Mouse (Mus musculus): Measurements from ENCODE around the gene Etl4. TPM values are rescaled to one million over a fixed set of nuclear protein-coding genes. Genes with fewer than 3 reads are reported as not detected.

Etl4 gene
- total RNA-seq, 1 experiment: 50.8 TPM

DNA sequence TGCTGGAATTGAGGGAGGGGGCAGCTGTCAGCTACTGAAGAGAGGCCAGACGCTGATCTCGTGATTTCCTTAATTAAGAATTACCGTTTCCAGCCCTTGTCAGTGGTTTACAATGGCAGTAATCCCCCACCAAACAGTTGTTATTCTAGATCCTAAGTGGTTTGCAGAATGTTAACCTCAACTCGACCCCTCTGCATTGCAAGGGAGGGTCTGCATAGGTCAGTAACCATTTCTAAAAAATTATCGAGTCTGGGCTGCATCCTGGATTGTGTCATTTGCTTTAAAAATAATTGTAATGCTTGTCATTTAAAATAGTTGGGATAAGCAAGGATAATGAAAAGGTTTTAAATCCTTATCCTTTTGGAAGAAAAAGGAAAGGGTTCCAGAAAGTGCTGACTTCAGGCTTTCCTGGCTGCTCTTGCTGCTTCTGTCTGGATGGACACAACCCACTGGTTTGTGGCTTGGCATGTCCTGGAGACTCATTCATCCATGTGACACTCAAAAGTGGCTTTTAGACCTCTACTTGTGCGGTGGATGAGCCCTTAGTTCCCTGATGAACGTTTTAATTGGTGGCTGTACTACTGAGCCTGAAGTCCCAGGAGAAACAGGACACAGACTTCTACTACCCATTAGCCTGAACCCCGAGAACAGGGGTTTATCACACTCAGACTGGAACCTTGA, 507.5 kb downstream of the Etl4 start:
- Histone ChIP-seq H3K36me3 (ENCODE audit: control insufficient read depth, insufficient read depth, low read length, poor library complexity, severe bottlenecking) (no peaks in the 10 kb centered on the region), H3K27ac (ENCODE audit: insufficient read depth, low read depth, low read length, poor library complexity, severe bottlenecking) (no peak overlapping the region), H3K4me3 (ENCODE audit: insufficient read depth in 1 of 2, low read depth in 1 of 2, low read length in 2 of 2, poor library complexity in 1 of 2, severe bottlenecking in 1 of 2) (no peak overlapping the region), H3K9me3 (ENCODE audit: control insufficient read depth, insufficient read depth, low read depth, low read length) (no peaks in the 10 kb centered on the region), H3K9ac (ENCODE audit: insufficient read depth, low read depth, low read length, poor library complexity, severe bottlenecking) (no peak overlapping the region), H3K4me1 (ENCODE audit: control insufficient read depth in 2 of 2, insufficient read depth in 2 of 2, low read length in 2 of 2, poor library complexity in 1 of 2) (no peaks in the 10 kb centered on the region)
- TF ChIP-seq ZNF384 (IDR thresholded peaks at IDR 0.05; ENCODE audit: low read depth, low read length): no peak
- peak; percentile 46; the same call in 1 of the 2 replicates for TF ChIP-seq MAFK (IDR thresholded peaks at IDR 0.05; ENCODE audit: insufficient read depth, low read depth, low read length)
- TF ChIP-seq ZC3H11A (IDR thresholded peaks at IDR 0.05; ENCODE audit: borderline replicate concordance, low read depth, low read length): no peak
- no peak for DNase-seq (ENCODE audit: low read depth, low spot score)
- in situ Hi-C loops (cut with MboI; ENCODE audit: low sequenced_read_pairs in 2 of 2, unreplicated experiment in 2 of 2): no loop called here

DNA sequence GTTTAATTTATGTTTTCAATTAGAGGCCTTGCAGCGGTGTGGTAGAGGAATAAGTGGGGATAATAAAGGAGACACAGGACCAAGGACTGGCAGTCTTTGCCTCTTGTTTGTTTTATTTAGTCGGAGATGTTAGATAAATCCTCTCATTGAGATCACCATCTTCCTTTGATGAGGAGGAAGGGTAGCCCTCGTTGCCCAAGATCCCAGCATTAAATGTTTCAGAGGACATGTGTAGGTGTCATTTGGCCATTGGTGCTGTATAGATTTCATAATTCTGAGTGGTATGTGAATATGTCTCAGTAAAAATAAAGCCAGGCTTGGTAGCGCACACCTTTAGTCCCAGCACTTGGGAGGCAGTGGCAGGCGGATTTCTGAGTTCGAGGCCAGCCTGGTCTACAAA, 508.4 kb downstream of the Etl4 start:
- H3K4me3 ChIP-seq (ENCODE audit: insufficient read depth in 1 of 2, low read depth in 1 of 2, low read length in 2 of 2, poor library complexity in 1 of 2, severe bottlenecking in 1 of 2): no peak overlapping the region
- no peaks in the 10 kb centered on the region for H3K9me3 ChIP-seq (ENCODE audit: control insufficient read depth, insufficient read depth, low read depth, low read length)
- no peaks in the 10 kb centered on the region for H3K36me3 ChIP-seq (ENCODE audit: control insufficient read depth, insufficient read depth, low read length, poor library complexity, severe bottlenecking)
- in situ Hi-C loops (cut with MboI; ENCODE audit: low sequenced_read_pairs in 2 of 2, unreplicated experiment in 2 of 2): no loop called here
- no peak for DNase-seq (ENCODE audit: low read depth, low spot score)
- no peaks in the 10 kb centered on the region for H3K4me1 ChIP-seq (ENCODE audit: control insufficient read depth in 2 of 2, insufficient read depth in 2 of 2, low read length in 2 of 2, poor library complexity in 1 of 2)
- H3K27ac ChIP-seq (ENCODE audit: insufficient read depth, low read depth, low read length, poor library complexity, severe bottlenecking): no peak overlapping the region
- TF ChIP-seq ZNF384 (IDR thresholded peaks at IDR 0.05; ENCODE audit: low read depth, low read length) (no peak), HCFC1 (IDR thresholded peaks at IDR 0.05; ENCODE audit: borderline replicate concordance, insufficient read depth, low read length) (no peak), MAFK (IDR thresholded peaks at IDR 0.05; ENCODE audit: insufficient read depth, low read depth, low read length) (no peak), ZC3H11A (IDR thresholded peaks at IDR 0.05; ENCODE audit: borderline replicate concordance, low read depth, low read length) (no peak), CHD2 (IDR thresholded peaks at IDR 0.05; ENCODE audit: low read depth, low read length) (no peak)
- H3K9ac ChIP-seq (ENCODE audit: insufficient read depth, low read depth, low read length, poor library complexity, severe bottlenecking): no peak overlapping the region

DNA sequence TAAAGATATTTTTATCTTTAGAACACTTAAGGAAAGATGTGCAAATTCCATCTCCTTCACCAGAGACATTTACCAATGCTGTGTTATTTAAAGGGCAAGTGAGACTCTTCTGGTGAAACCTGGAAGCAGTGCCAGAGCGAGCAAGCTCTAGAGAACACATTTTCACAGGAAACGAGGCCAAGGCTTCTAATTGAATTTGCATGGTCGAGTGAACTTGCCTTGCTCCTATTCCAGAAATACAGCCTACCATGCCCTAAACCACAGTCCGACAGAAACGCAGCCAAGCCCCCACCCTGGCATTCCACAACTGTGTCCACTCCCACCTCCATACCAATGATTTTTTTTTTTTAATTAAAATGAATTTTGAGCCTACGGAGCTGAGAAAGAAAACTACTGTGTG, 510.4 kb downstream of the Etl4 start:
- Histone ChIP-seq H3K4me3 (ENCODE audit: insufficient read depth in 1 of 2, low read depth in 1 of 2, low read length in 2 of 2, poor library complexity in 1 of 2, severe bottlenecking in 1 of 2) (no peak overlapping the region), H3K4me1 (ENCODE audit: control insufficient read depth in 2 of 2, insufficient read depth in 2 of 2, low read length in 2 of 2, poor library complexity in 1 of 2) (no peaks in the 10 kb centered on the region), H3K27ac (ENCODE audit: insufficient read depth, low read depth, low read length, poor library complexity, severe bottlenecking) (no peak overlapping the region), H3K9ac (ENCODE audit: insufficient read depth, low read depth, low read length, poor library complexity, severe bottlenecking) (no peak overlapping the region), H3K9me3 (ENCODE audit: control insufficient read depth, insufficient read depth, low read depth, low read length) (no peaks in the 10 kb centered on the region), H3K36me3 (ENCODE audit: control insufficient read depth, insufficient read depth, low read length, poor library complexity, severe bottlenecking) (no peaks in the 10 kb centered on the region)
- DNase-seq (ENCODE audit: low read depth, low spot score): no peak
- in situ Hi-C loops (cut with MboI; ENCODE audit: low sequenced_read_pairs in 2 of 2, unreplicated experiment in 2 of 2): no loop called here
- TF ChIP-seq CHD2 (IDR thresholded peaks at IDR 0.05; ENCODE audit: low read depth, low read length) (no peak), ZNF384 (IDR thresholded peaks at IDR 0.05; ENCODE audit: low read depth, low read length) (no peak), MAFK (IDR thresholded peaks at IDR 0.05; ENCODE audit: insufficient read depth, low read depth, low read length) (no peak), ZC3H11A (IDR thresholded peaks at IDR 0.05; ENCODE audit: borderline replicate concordance, low read depth, low read length) (no peak)

DNA sequence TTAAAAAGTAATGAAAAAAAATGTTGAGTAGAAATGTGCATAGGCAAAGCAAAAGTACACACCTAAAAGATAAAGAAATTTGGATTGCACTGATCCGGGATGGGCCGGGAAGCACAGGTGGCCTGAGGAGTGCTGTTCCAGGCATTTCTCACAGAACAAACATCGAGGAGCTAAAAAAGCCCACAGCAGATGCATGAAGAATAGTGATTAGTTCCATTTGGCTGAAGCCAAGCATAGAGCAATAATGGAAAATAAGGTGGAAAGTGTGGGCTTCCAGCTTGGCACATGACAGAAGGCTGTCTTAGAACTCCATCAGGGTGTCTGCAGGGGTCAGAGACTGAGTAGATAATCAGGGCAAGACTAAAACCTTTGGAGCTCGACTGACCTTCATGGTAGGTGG, 512.7 kb downstream of the Etl4 start:
- H3K27ac ChIP-seq (ENCODE audit: insufficient read depth, low read depth, low read length, poor library complexity, severe bottlenecking): no peak overlapping the region
- in situ Hi-C loops (cut with MboI; ENCODE audit: low sequenced_read_pairs in 2 of 2, unreplicated experiment in 2 of 2): no loop called here

DNA sequence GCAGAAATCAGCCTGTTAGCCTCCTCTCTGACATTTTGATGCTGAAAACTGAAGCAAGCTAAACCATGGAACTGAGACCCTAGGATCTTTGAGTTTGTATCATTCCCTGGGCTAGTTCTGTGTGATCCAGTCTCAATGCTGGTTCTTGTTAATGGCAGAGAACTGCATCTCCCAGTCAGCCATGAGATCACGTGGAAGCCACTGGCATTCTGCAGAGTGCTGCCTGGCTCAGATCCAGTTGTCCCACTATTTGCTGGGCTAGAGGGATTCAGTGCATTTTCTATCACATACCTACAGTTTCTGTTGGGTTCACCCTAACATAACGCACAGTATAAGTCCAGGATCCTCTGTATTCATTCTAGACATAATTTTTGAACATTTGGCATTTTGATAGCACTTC, 524.1 kb downstream of the Etl4 start:
- in situ Hi-C loops (cut with MboI; ENCODE audit: low sequenced_read_pairs in 2 of 2, unreplicated experiment in 2 of 2): no loop called here
- Histone ChIP-seq H3K9me3 (ENCODE audit: control insufficient read depth, insufficient read depth, low read depth, low read length) (no peaks in the 10 kb centered on the region), H3K27ac (ENCODE audit: insufficient read depth, low read depth, low read length, poor library complexity, severe bottlenecking) (no peak overlapping the region), H3K4me1 (ENCODE audit: control insufficient read depth in 2 of 2, insufficient read depth in 2 of 2, low read length in 2 of 2, poor library complexity in 1 of 2) (no peaks in the 10 kb centered on the region), H3K9ac (ENCODE audit: insufficient read depth, low read depth, low read length, poor library complexity, severe bottlenecking) (no peak overlapping the region), H3K4me3 (ENCODE audit: insufficient read depth in 1 of 2, low read depth in 1 of 2, low read length in 2 of 2, poor library complexity in 1 of 2, severe bottlenecking in 1 of 2) (no peak overlapping the region), H3K36me3 (ENCODE audit: control insufficient read depth, insufficient read depth, low read length, poor library complexity, severe bottlenecking) (no peaks in the 10 kb centered on the region)
- DNase-seq (ENCODE audit: low read depth, low spot score): no peak
- TF ChIP-seq MAFK (IDR thresholded peaks at IDR 0.05; ENCODE audit: insufficient read depth, low read depth, low read length) (no peak), HCFC1 (IDR thresholded peaks at IDR 0.05; ENCODE audit: borderline replicate concordance, insufficient read depth, low read length) (no peak), ZC3H11A (IDR thresholded peaks at IDR 0.05; ENCODE audit: borderline replicate concordance, low read depth, low read length) (no peak), CHD2 (IDR thresholded peaks at IDR 0.05; ENCODE audit: low read depth, low read length) (no peak), ZNF384 (IDR thresholded peaks at IDR 0.05; ENCODE audit: low read depth, low read length) (no peak)

More for the DNA sequence above, 512.7 kb downstream of the Etl4 start:
- Histone ChIP-seq H3K36me3 (ENCODE audit: control insufficient read depth, insufficient read depth, low read length, poor library complexity, severe bottlenecking) (no peaks in the 10 kb centered on the region), H3K9me3 (ENCODE audit: control insufficient read depth, insufficient read depth, low read depth, low read length) (no peaks in the 10 kb centered on the region), H3K9ac (ENCODE audit: insufficient read depth, low read depth, low read length, poor library complexity, severe bottlenecking) (no peak overlapping the region), H3K4me1 (ENCODE audit: control insufficient read depth in 2 of 2, insufficient read depth in 2 of 2, low read length in 2 of 2, poor library complexity in 1 of 2) (no peaks in the 10 kb centered on the region), H3K4me3 (ENCODE audit: insufficient read depth in 1 of 2, low read depth in 1 of 2, low read length in 2 of 2, poor library complexity in 1 of 2, severe bottlenecking in 1 of 2) (no peak overlapping the region)
- DNase-seq (ENCODE audit: low read depth, low spot score): no peak
- TF ChIP-seq ZC3H11A (IDR thresholded peaks at IDR 0.05; ENCODE audit: borderline replicate concordance, low read depth, low read length): no peak
- TF ChIP-seq MAFK (IDR thresholded peaks at IDR 0.05; ENCODE audit: insufficient read depth, low read depth, low read length): no peak
- no peak for TF ChIP-seq HCFC1 (IDR thresholded peaks at IDR 0.05; ENCODE audit: borderline replicate concordance, insufficient read depth, low read length)
- no peak for TF ChIP-seq ZNF384 (IDR thresholded peaks at IDR 0.05; ENCODE audit: low read depth, low read length)
- TF ChIP-seq CHD2 (IDR thresholded peaks at IDR 0.05; ENCODE audit: low read depth, low read length): no peak

All from ES-E14 (cell line).